Comparison of ENCODE assay signal across 21 mouse cellular contexts in genomic region chr3:75104867-75105266, GRCm38 (mm10). TPM values are rescaled to one million over a fixed set of nuclear protein-coding genes. Genes with fewer than 3 reads are reported as not detected.
DNase-seq lines count a peak whose midpoint lies in the region; ATAC-seq and TF ChIP-seq lines count a peak whose summit lies in the region.
"Had no signal": no experiment of that assay in that cellular context is flagged by ENCODE, and none has a peak within 500 bp of the region (broad histone marks: within the 10 kb centered on the region; RNA-seq: fewer than 3 reads in every experiment).

No protein-coding gene starts in this region.

- no peaks in the 10 kb centered on the region for H3K36me3 ChIP-seq in lung, postnatal 0 days (ENCODE audit: insufficient read depth, low read length)
- H3K36me3 ChIP-seq: embryonic facial prominence, embryonic 12.5 days; heart, embryonic 15.5 days; hindbrain, embryonic 10.5 days; intestine, embryonic 15.5 days; kidney, embryonic 15.5 days; neural tube, embryonic 13.5 days had no signal

- H3K4me1 ChIP-seq in lung, postnatal 0 days (ENCODE audit: insufficient read depth, low read depth, low read length): no peaks in the 10 kb centered on the region
- H3K4me1 ChIP-seq: embryonic facial prominence, embryonic 12.5 days; heart, embryonic 15.5 days; hindbrain, embryonic 10.5 days; intestine, embryonic 15.5 days; kidney, embryonic 15.5 days; neural tube, embryonic 13.5 days had no signal

- TF ChIP-seq CTCF in lung, postnatal 0 days (IDR thresholded peaks at IDR 0.05): no peak

- peak; percentile 91 for ATAC-seq in cerebellum, adult (ENCODE audit: insufficient number of reproducible peaks, low FRiP score, low TSS enrichment)
- ATAC-seq in lung, postnatal 0 days: no peak
- ATAC-seq: intestine, embryonic 15.5 days had no signal

- H3K9me3 ChIP-seq in lung, postnatal 0 days (ENCODE audit: low read length): no peaks in the 10 kb centered on the region
- H3K9me3 ChIP-seq: embryonic facial prominence, embryonic 12.5 days; heart, embryonic 15.5 days; hindbrain, embryonic 10.5 days; intestine, embryonic 15.5 days; kidney, embryonic 15.5 days; neural tube, embryonic 13.5 days had no signal

- no peak overlapping the region for H3K27ac ChIP-seq in lung, postnatal 0 days (ENCODE audit: low read length)
- H3K27ac ChIP-seq: embryonic facial prominence, embryonic 12.5 days; heart, embryonic 15.5 days; hindbrain, embryonic 10.5 days; intestine, embryonic 15.5 days; kidney, embryonic 15.5 days; layer of hippocampus, adult 2 months; liver, embryonic 14.5 days; neural tube, embryonic 13.5 days had no signal

- no peak overlapping the region for H3K9ac ChIP-seq in lung, postnatal 0 days (replicated peaks; ENCODE audit: low read depth)
- H3K9ac ChIP-seq: embryonic facial prominence, embryonic 12.5 days; heart, embryonic 15.5 days; intestine, embryonic 15.5 days; kidney, embryonic 15.5 days; liver, embryonic 14.5 days; neural tube, embryonic 13.5 days had no signal

- no peak for DNase-seq in cerebellum, postnatal 4 days (ENCODE audit: low spot score in 2 of 2)
- peak; percentile 38 for DNase-seq in layer of hippocampus, adult 9-11 months
- no peak for DNase-seq in layer of hippocampus, postnatal 36 days
- DNase-seq in cerebellum, postnatal 36 days: peak; percentile 81 to 88
- DNase-seq in right cerebral cortex, postnatal 25 days: peak; percentile 51
- no peak for DNase-seq in lung, postnatal 0 days (ENCODE audit: low spot score)
- no peak for DNase-seq in gastrocnemius, adult 18-20 months (ENCODE audit: low spot score)
- DNase-seq: adrenal gland, adult 8-10 months; lung, postnatal 10 days had no signal

- H3K4me2 ChIP-seq in lung, postnatal 0 days (replicated peaks; ENCODE audit: low read depth, low read length): no peak overlapping the region
- H3K4me2 ChIP-seq: embryonic facial prominence, embryonic 12.5 days; heart, embryonic 15.5 days; intestine, embryonic 15.5 days; kidney, embryonic 15.5 days; neural tube, embryonic 13.5 days had no signal

- TF ChIP-seq EP300 in lung, postnatal 0 days (IDR thresholded peaks at IDR 0.05): no peak

- no peak overlapping the region for H3K4me3 ChIP-seq in lung, postnatal 0 days (ENCODE audit: low read depth, low read length)
- H3K4me3 ChIP-seq: embryonic facial prominence, embryonic 12.5 days; heart, embryonic 15.5 days; hindbrain, embryonic 10.5 days; intestine, embryonic 15.5 days; kidney, embryonic 15.5 days; layer of hippocampus, adult 2 months; neural tube, embryonic 13.5 days had no signal

- H3K27me3 ChIP-seq in lung, postnatal 0 days (replicated peaks; ENCODE audit: insufficient read depth, low read length): no peaks in the 10 kb centered on the region
- H3K27me3 ChIP-seq: embryonic facial prominence, embryonic 12.5 days; heart, embryonic 15.5 days; intestine, embryonic 15.5 days; kidney, embryonic 15.5 days; neural tube, embryonic 13.5 days had no signal

RNA-seq across cellular contexts. Expression of gene Zbbx, which starts 60.0 kb away (rescaled TPM):
- total RNA-seq in layer of hippocampus, postnatal 36 days (2021): 1 to 10 TPM; 4.3 to 5.5 TPM
- 2.3 and 2.6 TPM in 2 replicates for polyA plus RNA-seq in lung, postnatal 0 days (2015; fragmentation: Nextera tagmentation; extraction: Ambion mirVana)
- total RNA-seq in gastrocnemius, adult 18-20 months (2021): not detected
- total RNA-seq: adrenal gland, adult 8-10 months; megakaryocyte-erythroid progenitor cell, adult 5-6 weeks; monocyte, adult 5-6 weeks had no signal
- polyA plus RNA-seq: embryonic facial prominence, embryonic 12.5 days; heart, embryonic 15.5 days; kidney, embryonic 15.5 days; limb, embryonic 11.5 days; liver, embryonic 14.5 days; neural tube, embryonic 13.5 days had no signal

Comparison
In these comparisons a context has a peak if more than half of its experiments do, and no peak if none do; other contexts are left out.
1. DNase-seq: peak in layer of hippocampus, adult 9-11 months (single experiment), cerebellum, postnatal 36 days (2 of 2) and right cerebral cortex, postnatal 25 days (single experiment); none in cerebellum, postnatal 4 days (0 of 2), layer of hippocampus, postnatal 36 days (0 of 2), lung, postnatal 0 days (single experiment) and gastrocnemius, adult 18-20 months (single experiment).
2. RNA of gene Zbbx, which starts 60.0 kb away (total RNA-seq): 4.3 to 5.5 TPM in layer of hippocampus, postnatal 36 days; not detected in gastrocnemius, adult 18-20 months; every median in the first group is over 4 times any median in the second.